Mouse (Mus musculus): ENCODE data around the gene Kcnk1.

Kcnk1 gene

GRCm38 (mm10) chr8:125995101-125995986, at the start of gene Kcnk1:
Gene Kcnk1 (plus strand): TSS chr8:125995170.
- DNase-seq, result peak; percentile 75 to 86

GRCm38 (mm10) chr8:125948696-125949308, 46.2 kb upstream of the Kcnk1 start:
- DNase-seq, result no peak

- DNase-seq, result peak; percentile 85 to 89
Measured at GRCm38 (mm10) chr8:125950007-125950940, 44.7 kb upstream of the Kcnk1 start.

GRCm38 (mm10) chr8:125955671-125956070, 39.3 kb upstream of the Kcnk1 start:
- peak; percentile 75 to 77 for DNase-seq

- no peak for DNase-seq
Measured at GRCm38 (mm10) chr8:125956796-125957195, 38.2 kb upstream of the Kcnk1 start.

- no peak for DNase-seq
Measured at GRCm38 (mm10) chr8:125957226-125957993, 37.6 kb upstream of the Kcnk1 start.

GRCm38 (mm10) chr8:125957994-125958368, 37.0 kb upstream of the Kcnk1 start:
- no peak for DNase-seq

- no peak for DNase-seq
Measured at GRCm38 (mm10) chr8:125959363-125959771, 35.6 kb upstream of the Kcnk1 start.

- DNase-seq, result no peak
Measured at GRCm38 (mm10) chr8:125960037-125960436, 34.9 kb upstream of the Kcnk1 start.

GRCm38 (mm10) chr8:125961790-125962189, 33.2 kb upstream of the Kcnk1 start:
- DNase-seq, result no peak

- no peak for DNase-seq
Measured at GRCm38 (mm10) chr8:125963807-125964211, 31.2 kb upstream of the Kcnk1 start.

- peak; percentile 27 to 44 for DNase-seq
Measured at GRCm38 (mm10) chr8:125971336-125971735, 23.6 kb upstream of the Kcnk1 start.

- DNase-seq, result no peak
Measured at GRCm38 (mm10) chr8:125975981-125976380, 19.0 kb upstream of the Kcnk1 start.

- no peak for DNase-seq
Measured at GRCm38 (mm10) chr8:125980826-125981225, 14.1 kb upstream of the Kcnk1 start.

- no peak for DNase-seq
Measured at GRCm38 (mm10) chr8:125983515-125983914, 11.5 kb upstream of the Kcnk1 start.

GRCm38 (mm10) chr8:125984140-125984539, 10.8 kb upstream of the Kcnk1 start:
- no peak for DNase-seq

- no peak for DNase-seq
Measured at GRCm38 (mm10) chr8:125985364-125985763, 9.6 kb upstream of the Kcnk1 start.

- no peak for DNase-seq
Measured at GRCm38 (mm10) chr8:125986999-125987589, 7.9 kb upstream of the Kcnk1 start.

- DNase-seq, result no peak
Measured at GRCm38 (mm10) chr8:125987996-125988395, 7.0 kb upstream of the Kcnk1 start.

GRCm38 (mm10) chr8:125993636-125994035, 1.3 kb upstream of the Kcnk1 start:
- DNase-seq, result no peak

GRCm38 (mm10) chr8:125996031-125996839, 1.3 kb downstream of the Kcnk1 start:
- peak; percentile 40 to 51 for DNase-seq
